Mouse (Mus musculus) inflammation-experienced regulatory T-cells (primary cell): ENCODE results near the gene Bloc1s5. TPM values are rescaled to one million over a fixed set of nuclear protein-coding genes. Genes with fewer than 3 reads are reported as not detected.

Experiments
- polyA plus RNA-seq, 2 experiments: library from polyadenylated mRNA; unstranded; fragments of 100-300 nt; shearing (Covaris generic); gene quantifications; one replicate each; pipeline ENCODE4 v1.2.1; 2017

The Bloc1s5 gene
- polyA plus RNA-seq = 10 to 100 TPM; 11.0 to 12.3 TPM

GRCm38 (mm10) chr13:38634800-38635269 is at the start of gene Bloc1s5:
Gene Bloc1s5, minus strand, starts transcription at chr13:38635109.

GRCm38 (mm10) chr13:38658528-38659280 is 23.8 kb upstream of the Bloc1s5 start, which contains the start of gene Eef1e1:
Gene Eef1e1, minus strand, starts transcription at chr13:38659058.

Other genes starting within 250 kb of the Bloc1s5 start
- 10 to 100 TPM; 68.6 to 92.4 TPM for gene Txndc5, start 106.3 kb downstream of the Bloc1s5 start, polyA plus RNA-seq
- 10 to 100 TPM; 26.2 to 35.4 TPM for gene Eef1e1, start 23.9 kb upstream of the Bloc1s5 start, polyA plus RNA-seq